Mouse (Mus musculus) left cerebral cortex, adult 9 months (tissue): ENCODE data around the gene Armh1.

Experiments used
- DNase-seq, 2 experiments: peaks; one replicate each; pipeline ENCODE4 v3.0.0; 2022; ENCODE audit warnings: low spot score in 2 of 2

The Armh1 gene

GRCm38 (mm10) chr4:117251801-117252316 is at the start of gene Armh1, which contains the start of gene Tmem53:
Gene Armh1, minus strand, starts transcription at chr4:117252125.
Gene Tmem53, plus strand, starts transcription at chr4:117251951.
- DNase-seq = peak in 1 of 2 experiments; percentile 71

DNA sequence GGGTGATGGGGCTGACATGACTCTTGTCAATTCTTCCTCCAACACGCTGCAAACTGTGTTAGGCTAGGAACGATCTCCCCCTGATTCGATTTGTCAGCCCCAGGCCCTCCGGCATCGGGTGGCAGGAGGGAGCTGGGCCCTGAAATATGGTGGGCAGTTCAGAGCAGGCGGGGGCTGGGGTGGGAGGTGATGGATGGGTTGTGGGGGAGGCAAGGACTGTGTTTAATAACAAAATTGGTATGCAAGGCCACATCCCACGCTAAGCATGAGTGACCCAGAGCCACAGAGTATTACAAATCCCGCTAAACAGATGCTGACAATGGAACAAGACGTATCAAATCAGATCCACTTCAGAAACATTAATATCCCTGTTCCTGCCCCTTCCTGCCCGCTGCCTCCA is 48.0 kb upstream of the Armh1 start:
- DNase-seq = no peak

DNA sequence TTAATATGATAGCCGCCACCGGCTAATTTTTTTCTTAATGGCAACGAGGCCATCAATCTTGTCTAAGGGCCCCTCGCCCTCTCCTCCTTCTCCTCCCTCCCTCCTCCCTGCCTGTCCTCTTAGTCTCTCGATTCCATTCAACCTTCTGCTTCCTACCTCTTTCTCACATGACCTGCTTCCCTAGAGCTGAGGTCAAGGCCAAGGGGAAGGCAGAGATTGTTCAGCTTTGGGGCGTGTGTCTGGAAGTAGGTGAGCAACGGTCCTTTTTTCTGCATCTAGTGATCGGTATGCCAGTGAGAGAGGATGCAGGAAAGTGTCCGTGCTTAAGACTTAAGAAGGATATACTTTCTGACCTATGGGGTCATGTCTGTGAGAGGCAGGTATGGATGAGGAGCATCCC is 45.9 kb upstream of the Armh1 start:
- no peak for DNase-seq

DNA sequence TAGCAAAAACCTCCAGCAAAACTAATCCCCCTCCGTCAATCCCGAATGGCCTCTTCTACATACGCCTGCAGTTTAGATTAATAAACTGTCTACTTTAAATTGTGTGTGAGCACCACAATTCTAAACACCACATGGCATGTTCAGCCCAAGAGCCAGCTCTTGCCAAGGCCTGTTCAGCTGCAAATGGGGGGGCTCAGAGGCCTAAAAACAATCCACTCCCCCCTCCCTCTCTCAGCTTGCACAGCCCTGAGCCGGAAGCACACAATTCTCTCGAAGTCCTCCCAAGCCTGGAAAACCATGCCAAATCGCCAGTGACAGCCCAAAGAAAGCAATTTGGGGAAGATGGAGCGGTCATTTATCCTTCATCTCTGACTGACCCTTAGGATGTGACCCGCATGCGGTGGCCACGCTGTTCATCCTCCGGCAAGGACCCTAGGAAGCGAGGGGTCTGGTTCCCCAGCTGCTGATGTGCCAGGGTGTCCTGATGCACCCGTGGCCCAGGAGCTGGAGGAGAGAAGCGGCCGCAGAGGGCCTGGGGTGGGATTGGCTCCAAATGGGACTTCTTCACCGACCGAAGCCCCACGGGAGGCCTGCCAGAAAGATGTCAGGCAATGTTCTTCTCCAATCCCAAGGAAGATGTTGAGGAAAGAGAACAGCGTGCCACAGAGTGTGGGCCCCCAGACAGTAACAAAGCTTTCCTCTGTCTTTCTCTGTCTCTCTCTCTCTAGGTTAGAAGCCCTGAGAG is 45.1 kb upstream of the Armh1 start:
- DNase-seq = no peak

GRCm38 (mm10) chr4:117291696-117292095 is 39.8 kb upstream of the Armh1 start:
- DNase-seq = no peak

DNA sequence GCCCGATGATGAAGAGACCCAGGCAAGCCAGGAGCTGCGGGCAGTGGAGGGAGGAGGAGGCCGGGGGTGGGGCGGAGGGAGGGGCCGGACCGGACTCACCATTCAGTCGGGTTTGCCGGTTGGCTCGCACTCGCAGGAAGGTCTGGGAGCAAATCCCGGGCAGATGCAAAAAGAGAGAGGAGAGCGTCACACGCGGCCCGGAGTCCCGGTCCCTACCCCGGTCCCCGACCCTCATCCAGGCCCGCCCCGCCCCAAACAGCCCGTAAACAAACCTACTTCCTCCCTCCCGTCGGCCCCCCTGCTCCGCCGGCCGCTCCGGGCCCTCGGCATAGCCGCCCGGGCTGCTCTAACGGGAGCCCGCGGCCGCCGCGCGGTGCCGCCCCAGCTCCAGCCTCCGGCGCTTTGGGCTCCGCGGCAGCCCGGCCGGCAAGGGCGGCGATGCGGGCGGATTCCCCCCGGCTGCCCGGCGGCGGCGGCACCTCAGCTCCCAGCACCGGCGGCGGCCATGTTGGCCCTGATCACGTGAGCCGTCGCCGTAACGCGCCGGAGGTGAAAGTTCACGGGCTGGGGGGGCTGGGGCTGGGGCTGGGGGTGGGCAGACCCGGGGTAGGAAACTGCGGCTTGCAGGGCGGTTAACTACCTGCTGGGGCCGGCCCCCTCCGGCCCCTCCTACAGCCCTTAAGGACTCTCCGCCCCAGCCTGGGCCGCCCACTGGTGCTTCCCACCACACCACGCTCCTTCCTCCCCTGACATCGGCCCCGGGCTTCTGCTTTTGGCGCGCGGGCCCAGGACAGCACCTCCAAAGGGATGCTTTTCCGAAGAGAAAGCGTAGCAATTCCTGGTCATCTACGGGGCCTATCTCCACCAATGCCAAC is 37.2 kb upstream of the Armh1 start:
- DNase-seq = peak in 1 of 2 experiments; percentile 51

DNA sequence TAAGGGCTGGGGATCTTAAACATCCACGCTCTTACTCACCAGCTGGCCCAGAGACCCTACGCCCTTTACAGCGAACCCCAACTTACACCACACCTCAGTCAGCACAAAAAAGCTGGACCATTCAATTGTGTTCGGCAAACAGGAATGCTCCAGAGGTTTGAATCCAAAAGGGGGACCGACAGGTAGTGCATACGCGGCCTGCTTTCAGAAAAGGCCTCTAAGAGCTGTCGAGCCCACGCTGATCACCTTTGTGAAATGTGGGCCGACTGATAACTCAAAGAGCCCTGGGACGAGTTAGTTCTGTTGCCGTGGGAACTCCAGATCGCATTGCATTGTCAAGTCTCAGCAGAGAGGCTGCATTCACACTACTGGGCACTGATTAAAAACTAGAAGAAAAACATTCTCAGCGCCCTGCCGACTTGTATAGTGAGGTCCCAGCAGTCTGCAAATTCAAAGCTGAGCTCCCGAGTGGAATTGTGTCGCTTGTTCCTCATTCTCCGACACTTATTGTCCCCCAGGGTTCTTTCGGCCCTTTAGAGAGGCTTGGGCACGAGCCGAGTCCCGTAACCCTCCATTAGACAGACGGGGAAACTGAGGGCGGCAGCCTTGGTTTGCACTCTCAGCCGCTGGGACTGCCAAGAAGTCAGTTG is 36.5 kb upstream of the Armh1 start:
- DNase-seq = no peak

- DNase-seq = no peak
Measured at GRCm38 (mm10) chr4:117284363-117284762, 32.4 kb upstream of the Armh1 start.

DNA sequence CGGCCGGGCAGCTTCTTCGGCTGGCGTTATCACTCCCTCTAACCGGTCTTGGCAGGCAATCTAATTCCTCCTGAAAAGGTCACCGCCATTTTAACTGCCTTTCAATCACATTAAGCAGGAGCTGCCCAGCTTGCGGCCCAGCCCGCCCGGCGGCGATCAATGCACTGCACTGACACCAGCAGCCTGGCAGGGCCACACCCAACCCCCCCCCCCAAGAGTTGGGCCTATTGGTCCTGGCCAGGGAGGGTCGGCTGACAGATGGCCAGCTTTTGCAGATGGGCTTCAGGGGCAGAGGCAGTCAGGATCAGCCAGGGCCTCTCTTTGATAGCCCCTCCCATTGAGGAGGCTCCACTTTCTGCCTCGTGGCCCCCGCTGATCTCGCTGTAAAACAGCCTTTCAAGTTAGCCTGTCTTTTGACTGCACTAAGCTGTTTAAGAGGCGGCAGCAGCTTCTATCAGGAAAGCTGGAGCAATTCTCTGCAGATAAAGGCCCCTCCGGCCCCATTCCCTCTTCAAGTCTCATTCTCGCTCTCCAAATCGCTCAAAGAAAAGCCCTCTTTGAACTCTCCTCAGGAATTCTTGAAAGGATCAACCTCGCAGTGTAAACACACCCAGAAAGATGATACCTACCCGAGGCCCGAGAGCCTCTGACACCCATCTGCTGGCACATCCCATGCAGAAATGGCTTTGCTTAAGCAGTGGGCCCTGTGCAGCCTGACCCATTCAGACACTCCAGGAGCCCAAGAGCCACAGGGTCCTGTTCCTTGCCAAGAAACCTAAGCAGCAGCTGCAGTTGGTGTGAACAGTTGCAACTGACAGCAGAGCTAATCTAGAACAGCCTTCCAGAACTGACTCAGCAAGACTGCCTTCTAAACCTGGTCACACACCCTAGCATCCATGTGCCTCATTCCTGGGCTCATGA is 31.6 kb upstream of the Armh1 start:
- DNase-seq = no peak

- no peak for DNase-seq
Measured at GRCm38 (mm10) chr4:117281090-117281845, 29.3 kb upstream of the Armh1 start.

- DNase-seq = no peak
Measured at GRCm38 (mm10) chr4:117280397-117280930, 28.5 kb upstream of the Armh1 start.

- DNase-seq = no peak
Measured at GRCm38 (mm10) chr4:117279253-117279642, 27.3 kb upstream of the Armh1 start.

- DNase-seq = no peak
Measured at GRCm38 (mm10) chr4:117278381-117279252, 26.7 kb upstream of the Armh1 start.

DNA sequence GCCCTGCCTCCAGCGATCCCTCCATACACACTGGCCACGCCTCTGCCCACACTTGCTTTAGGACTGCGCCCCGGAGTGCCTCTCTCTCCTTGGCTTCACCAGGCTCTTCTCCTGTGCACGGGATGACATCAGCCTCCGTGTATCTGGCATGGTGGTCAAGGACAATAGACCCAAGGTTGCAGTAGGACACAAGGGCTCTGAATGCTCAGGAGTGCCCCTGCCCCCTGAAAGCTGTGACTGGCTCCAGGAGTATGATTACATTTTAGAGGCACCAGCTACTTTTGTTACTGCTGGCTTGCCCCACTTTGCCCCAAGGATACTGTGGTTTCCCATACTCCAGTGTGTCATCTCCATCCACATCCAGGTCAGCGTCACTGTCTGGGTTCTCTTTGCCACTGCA is 25.8 kb upstream of the Armh1 start:
- DNase-seq = no peak

DNA sequence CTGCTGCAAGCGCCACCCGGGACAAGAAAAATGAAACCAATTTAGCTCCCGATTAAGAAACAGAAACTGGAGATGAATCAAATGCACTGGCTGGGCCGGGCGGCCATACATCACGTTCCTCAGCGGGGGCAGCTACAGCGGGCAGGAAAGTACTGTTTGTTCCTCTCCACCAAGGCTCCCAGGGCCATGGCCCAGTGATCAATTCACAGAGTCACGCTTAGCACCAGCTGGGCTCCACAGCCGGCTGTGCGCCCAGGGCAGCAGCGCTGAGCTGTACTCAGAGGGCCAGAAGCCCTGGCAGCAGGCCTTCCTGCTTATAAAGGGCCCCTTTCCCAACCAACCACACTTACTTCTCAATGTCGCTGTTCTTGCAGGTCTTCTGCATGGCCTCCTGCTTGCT is 25.1 kb upstream of the Armh1 start:
- DNase-seq = no peak

DNA sequence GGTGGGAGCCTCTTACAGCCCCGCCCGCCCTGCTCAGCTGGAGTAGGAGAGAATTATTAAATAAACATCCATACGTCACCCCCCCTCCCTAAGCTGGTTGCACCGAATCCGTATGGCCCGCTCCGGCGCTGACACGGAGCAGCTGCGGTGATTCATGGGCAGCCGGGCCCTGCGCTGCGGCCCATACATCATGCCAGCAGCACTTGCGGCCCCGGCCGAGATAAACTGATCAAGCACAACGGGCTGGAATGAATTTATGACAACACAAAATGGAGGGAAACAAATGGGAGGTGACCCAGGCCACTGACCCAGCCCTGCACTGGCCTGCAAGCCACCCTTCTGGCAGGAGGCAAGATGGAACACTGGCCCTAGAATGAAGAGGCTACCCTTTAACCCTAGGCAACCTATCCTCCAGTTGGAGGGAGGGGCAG is 24.4 kb upstream of the Armh1 start:
- no peak for DNase-seq

DNA sequence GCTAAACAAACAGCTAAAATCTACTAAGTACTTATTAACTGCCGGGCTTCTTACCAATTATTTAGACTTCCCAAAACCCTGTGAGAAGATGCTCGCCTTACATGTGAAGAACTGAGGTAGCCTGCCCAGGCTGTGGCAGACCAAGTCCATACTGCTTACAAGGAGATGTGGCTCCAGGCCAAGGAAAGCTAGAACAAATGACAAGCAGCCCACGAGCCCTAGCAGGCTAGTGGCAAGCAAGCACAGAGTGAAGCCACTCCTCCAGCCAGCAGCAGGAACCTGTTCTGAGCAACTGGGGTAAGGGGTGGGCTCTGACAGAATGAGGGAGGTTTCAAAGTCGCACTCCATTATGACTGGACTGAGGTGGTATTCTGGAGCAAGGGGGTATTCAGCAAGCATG is 22.8 kb upstream of the Armh1 start:
- no peak for DNase-seq

GRCm38 (mm10) chr4:117272459-117272858 is 20.5 kb upstream of the Armh1 start:
- no peak for DNase-seq

DNA sequence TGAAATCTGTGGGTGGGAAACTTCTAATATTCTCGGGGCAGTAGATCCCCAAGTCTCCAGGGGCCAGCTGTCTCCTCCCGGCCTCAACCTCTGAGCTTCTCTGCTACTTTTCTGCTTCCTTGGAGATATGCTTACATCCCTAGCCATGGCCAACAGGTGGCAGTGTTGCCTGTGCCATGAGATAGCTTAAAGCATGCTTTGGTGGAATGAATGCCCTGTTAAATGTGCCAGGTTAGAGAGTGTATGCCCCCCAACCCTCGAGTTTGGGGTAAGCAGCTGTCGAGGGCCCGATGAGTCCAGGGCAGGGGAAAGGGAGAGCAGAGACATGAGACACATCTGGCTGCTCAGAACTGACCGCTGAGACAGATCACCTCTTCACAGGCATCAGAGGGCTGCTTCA is 18.4 kb upstream of the Armh1 start:
- peak in 1 of 2 experiments; percentile 81 for DNase-seq
